ENCODE assay signal across 9 mouse cellular contexts in genomic region chr3:96163040-96163439, GRCm38 (mm10). TPM values are rescaled to one million over a fixed set of nuclear protein-coding genes. Genes with fewer than 3 reads are reported as not detected.
DNase-seq lines count a peak whose midpoint lies in the region; ATAC-seq lines count a peak whose summit lies in the region.
"Had no signal": no experiment of that assay in that cellular context is flagged by ENCODE, and none has a peak within 500 bp of the region (broad histone marks: within the 10 kb centered on the region; RNA-seq: fewer than 3 reads in every experiment).

No protein-coding gene starts in this region.

- H3K4me2 ChIP-seq in forebrain, embryonic 12.5 days = 0 out of 2 replicates have a peak overlapping the region, but pooled peaks have one; percentile 82
- no peak overlapping the region for H3K4me2 ChIP-seq in forebrain, embryonic 16.5 days (ENCODE audit: low read length)
- H3K4me2 ChIP-seq in kidney, embryonic 15.5 days = peak overlapping the region; percentile 89

- H3K9ac ChIP-seq in forebrain, embryonic 12.5 days = no peak overlapping the region
- no peak overlapping the region for H3K9ac ChIP-seq in forebrain, embryonic 16.5 days (replicated peaks; ENCODE audit: low read depth, low read length)
- H3K9ac ChIP-seq in kidney, embryonic 15.5 days = peak overlapping the region; percentile 52; the same call in 1 of the 2 replicates

- H3K36me3 ChIP-seq in forebrain, embryonic 12.5 days (replicated peaks) = no peaks in the 10 kb centered on the region
- H3K36me3 ChIP-seq in forebrain, embryonic 16.5 days (ENCODE audit: control insufficient read depth, insufficient read depth) = no peaks in the 10 kb centered on the region
- H3K36me3 ChIP-seq in kidney, embryonic 15.5 days = peaks cover 8% of the 10 kb centered on the region; the same call in 1 of the 2 replicates
- no peaks in the 10 kb centered on the region; the same call in 1 of the 2 replicates for H3K36me3 ChIP-seq in embryonic facial prominence, embryonic 10.5 days (replicated peaks)
- H3K36me3 ChIP-seq in limb, embryonic 10.5 days = peaks cover 6% of the 10 kb centered on the region

- H3K4me3 ChIP-seq in forebrain, embryonic 12.5 days (replicated peaks) = no peak overlapping the region
- no peak overlapping the region for H3K4me3 ChIP-seq in forebrain, embryonic 16.5 days (replicated peaks; ENCODE audit: low read length)
- H3K4me3 ChIP-seq in kidney, embryonic 15.5 days (replicated peaks) = peak overlapping the region; percentile 59
- H3K4me3 ChIP-seq in embryonic facial prominence, embryonic 10.5 days = peak overlapping the region; percentile 64; the same call in 1 of the 2 replicates
- H3K4me3 ChIP-seq in limb, embryonic 10.5 days = peak overlapping the region; percentile 62; the same call in 1 of the 2 replicates

- no peaks in the 10 kb centered on the region for H3K9me3 ChIP-seq in forebrain, embryonic 12.5 days
- H3K9me3 ChIP-seq in forebrain, embryonic 16.5 days (ENCODE audit: control insufficient read depth, low read length) = no peaks in the 10 kb centered on the region
- no peaks in the 10 kb centered on the region for H3K9me3 ChIP-seq in kidney, embryonic 15.5 days (replicated peaks)
- H3K9me3 ChIP-seq in embryonic facial prominence, embryonic 10.5 days = no peaks in the 10 kb centered on the region
- H3K9me3 ChIP-seq in limb, embryonic 10.5 days (replicated peaks) = no peaks in the 10 kb centered on the region

- H3K27ac ChIP-seq in forebrain, embryonic 12.5 days = no peak overlapping the region
- H3K27ac ChIP-seq in forebrain, embryonic 16.5 days (ENCODE audit: low read length) = no peak overlapping the region
- peak overlapping the region; percentile 94 for H3K27ac ChIP-seq in kidney, embryonic 15.5 days
- H3K27ac ChIP-seq in embryonic facial prominence, embryonic 10.5 days (replicated peaks) = no peak overlapping the region
- H3K27ac ChIP-seq in limb, embryonic 10.5 days = no peak overlapping the region

- no peak for DNase-seq in kidney, adult 8-10 months
- no peak for DNase-seq in embryonic facial prominence, embryonic 10.5 days (ENCODE audit: low spot score)
- no peak for DNase-seq in limb, embryonic 10.5 days (ENCODE audit: low spot score)
- DNase-seq in thymus, postnatal 25 days = no peak
- DNase-seq in embryo, embryonic 9.5 days (ENCODE audit: extremely low spot score) = no peak

- H3K4me1 ChIP-seq in forebrain, embryonic 12.5 days = peaks cover 26% of the 10 kb centered on the region
- peaks cover 22% of the 10 kb centered on the region for H3K4me1 ChIP-seq in forebrain, embryonic 16.5 days (replicated peaks; ENCODE audit: control insufficient read depth, insufficient read depth, low read length)
- H3K4me1 ChIP-seq in kidney, embryonic 15.5 days = peaks cover 41% of the 10 kb centered on the region
- H3K4me1 ChIP-seq in embryonic facial prominence, embryonic 10.5 days = peaks cover 32% of the 10 kb centered on the region
- H3K4me1 ChIP-seq in limb, embryonic 10.5 days = peaks cover 44% of the 10 kb centered on the region

- 87% methylated on average over 6 of the region's 6 CpGs for WGBS in forebrain, embryonic 12.5 days
- WGBS in forebrain, embryonic 16.5 days = 89% methylated on average over 6 of the region's 6 CpGs
- WGBS in kidney, embryonic 15.5 days = 87% methylated on average over 6 of the region's 6 CpGs
- 88% methylated on average over 6 of the region's 6 CpGs for WGBS in embryonic facial prominence, embryonic 10.5 days
- 88% methylated on average over 6 of the region's 6 CpGs for whole genome bisulfite sequencing in limb, embryonic 10.5 days

- no peak for ATAC-seq in forebrain, embryonic 12.5 days (ENCODE audit: low FRiP score)
- ATAC-seq in forebrain, embryonic 16.5 days = no peak
- ATAC-seq in kidney, embryonic 15.5 days (replicated peaks; ENCODE audit: low FRiP score) = no peak

- H3K27me3 ChIP-seq in forebrain, embryonic 12.5 days = no peaks in the 10 kb centered on the region
- no peaks in the 10 kb centered on the region for H3K27me3 ChIP-seq in forebrain, embryonic 16.5 days (replicated peaks; ENCODE audit: control insufficient read depth, insufficient read depth, low read length)
- no peaks in the 10 kb centered on the region for H3K27me3 ChIP-seq in kidney, embryonic 15.5 days
- peaks cover 5% of the 10 kb centered on the region; the same call in 1 of the 2 replicates for H3K27me3 ChIP-seq in embryonic facial prominence, embryonic 10.5 days (replicated peaks; ENCODE audit: low read depth, poor library complexity, severe bottlenecking)
- H3K27me3 ChIP-seq in limb, embryonic 10.5 days (ENCODE audit: low read depth, poor library complexity, severe bottlenecking) = no peaks in the 10 kb centered on the region

RNA-seq across cellular contexts. Expression of gene Mtmr11, which starts 1.2 kb away (rescaled TPM):
- 13.4 and 17.8 TPM in 2 replicates for polyA plus RNA-seq in forebrain, embryonic 12.5 days (2016; fragmentation: Nextera tagmentation; extraction: Ambion mirVana)
- polyA plus RNA-seq in forebrain, embryonic 16.5 days (2015; fragmentation: Nextera tagmentation; extraction: Ambion mirVana) = 7.8 and 11.5 TPM in 2 replicates
- 24.6 and 29.7 TPM in 2 replicates for polyA plus RNA-seq in kidney, embryonic 15.5 days (2015; fragmentation: Nextera tagmentation; extraction: Ambion mirVana)
- polyA plus RNA-seq in embryonic facial prominence, embryonic 10.5 days (2016; fragmentation: Nextera tagmentation; extraction: Ambion mirVana) = 8.0 and 12.5 TPM in 2 replicates
- polyA plus RNA-seq in limb, embryonic 10.5 days (2016; fragmentation: Nextera tagmentation; extraction: Ambion mirVana) = 10.8 and 18.2 TPM in 2 replicates

RNA-seq across cellular contexts. Expression of gene Sf3b4, which starts 9.1 kb away (rescaled TPM):
- 185 and 201 TPM in 2 replicates for polyA plus RNA-seq in forebrain, embryonic 12.5 days (2016; fragmentation: Nextera tagmentation; extraction: Ambion mirVana)
- 155 and 157 TPM in 2 replicates for polyA plus RNA-seq in forebrain, embryonic 16.5 days (2015; fragmentation: Nextera tagmentation; extraction: Ambion mirVana)
- polyA plus RNA-seq in kidney, embryonic 15.5 days (2015; fragmentation: Nextera tagmentation; extraction: Ambion mirVana) = 184 and 193 TPM in 2 replicates
- 299 and 302 TPM in 2 replicates for polyA plus RNA-seq in embryonic facial prominence, embryonic 10.5 days (2016; fragmentation: Nextera tagmentation; extraction: Ambion mirVana)
- polyA plus RNA-seq in limb, embryonic 10.5 days (2016; fragmentation: Nextera tagmentation; extraction: Ambion mirVana) = 290 and 304 TPM in 2 replicates

RNA-seq across cellular contexts. Expression of gene Sv2a, which starts 17.9 kb away (rescaled TPM):
- polyA plus RNA-seq in forebrain, embryonic 12.5 days (2016; fragmentation: Nextera tagmentation; extraction: Ambion mirVana) = 22.9 and 24.3 TPM in 2 replicates
- polyA plus RNA-seq in forebrain, embryonic 16.5 days (2015; fragmentation: Nextera tagmentation; extraction: Ambion mirVana) = 70.3 and 87.3 TPM in 2 replicates
- polyA plus RNA-seq in kidney, embryonic 15.5 days (2015; fragmentation: Nextera tagmentation; extraction: Ambion mirVana) = 3.0 and 4.9 TPM in 2 replicates
- 3.0 and 3.9 TPM in 2 replicates for polyA plus RNA-seq in embryonic facial prominence, embryonic 10.5 days (2016; fragmentation: Nextera tagmentation; extraction: Ambion mirVana)
- 3.6 and 3.9 TPM in 2 replicates for polyA plus RNA-seq in limb, embryonic 10.5 days (2016; fragmentation: Nextera tagmentation; extraction: Ambion mirVana)

RNA-seq across cellular contexts. Expression of gene Bola1, which starts 56.5 kb away (rescaled TPM):
- 72.2 and 77.9 TPM in 2 replicates for polyA plus RNA-seq in forebrain, embryonic 12.5 days (2016; fragmentation: Nextera tagmentation; extraction: Ambion mirVana)
- 64.1 and 64.3 TPM in 2 replicates for polyA plus RNA-seq in forebrain, embryonic 16.5 days (2015; fragmentation: Nextera tagmentation; extraction: Ambion mirVana)
- polyA plus RNA-seq in kidney, embryonic 15.5 days (2015; fragmentation: Nextera tagmentation; extraction: Ambion mirVana) = 55.2 and 59.4 TPM in 2 replicates
- polyA plus RNA-seq in embryonic facial prominence, embryonic 10.5 days (2016; fragmentation: Nextera tagmentation; extraction: Ambion mirVana) = 76.4 and 80.4 TPM in 2 replicates
- 74.2 and 76.5 TPM in 2 replicates for polyA plus RNA-seq in limb, embryonic 10.5 days (2016; fragmentation: Nextera tagmentation; extraction: Ambion mirVana)

RNA-seq across cellular contexts. Expression of gene Hist2h2ab, which starts 56.6 kb away (rescaled TPM):
- polyA plus RNA-seq in forebrain, embryonic 12.5 days (2016; fragmentation: Nextera tagmentation; extraction: Ambion mirVana) = 1.1 and 1.7 TPM in 2 replicates
- not detected in 2 replicates for polyA plus RNA-seq in forebrain, embryonic 16.5 days (2015; fragmentation: Nextera tagmentation; extraction: Ambion mirVana)
- polyA plus RNA-seq in kidney, embryonic 15.5 days (2015; fragmentation: Nextera tagmentation; extraction: Ambion mirVana) = 0.86 and 0.90 TPM in 2 replicates
- polyA plus RNA-seq in embryonic facial prominence, embryonic 10.5 days (2016; fragmentation: Nextera tagmentation; extraction: Ambion mirVana) = 0.92 and 1.4 TPM in 2 replicates
- 0.63 and 1.2 TPM in 2 replicates for polyA plus RNA-seq in limb, embryonic 10.5 days (2016; fragmentation: Nextera tagmentation; extraction: Ambion mirVana)
- polyA plus RNA-seq: heart, postnatal 0 days had no signal

Comparison
In these comparisons a context has a peak if more than half of its experiments do, and no peak if none do; other contexts are left out.
1. H3K4me3 ChIP-seq: peak in kidney, embryonic 15.5 days (single experiment), embryonic facial prominence, embryonic 10.5 days (single experiment) and limb, embryonic 10.5 days (single experiment); none in forebrain, embryonic 12.5 days (single experiment) and forebrain, embryonic 16.5 days (single experiment).